15 mouse cellular contexts compared by ENCODE assay signal in the genomic region with DNA sequence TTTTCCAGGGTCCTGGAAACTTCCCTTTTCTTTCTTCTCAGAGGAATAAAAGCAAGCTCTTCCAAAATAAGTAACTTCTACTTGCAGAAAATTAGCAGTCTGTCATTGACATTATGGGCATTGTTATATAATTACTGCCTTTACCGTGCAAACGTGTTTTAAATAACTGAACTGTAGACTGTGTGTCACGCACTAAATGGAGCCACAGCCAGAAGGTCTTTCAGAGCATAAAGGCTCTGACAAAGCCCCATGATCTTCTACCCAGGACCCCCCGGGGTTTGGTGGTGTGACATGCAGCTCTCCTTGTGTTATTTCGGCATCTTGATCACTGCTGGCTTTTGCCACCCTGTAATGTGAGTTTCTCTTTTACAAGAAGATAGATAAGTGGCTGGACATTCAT.
"Had no signal": no experiment of that assay in that cellular context is flagged by ENCODE, and none has a peak within 500 bp of the region (broad histone marks: within the 10 kb centered on the region; RNA-seq: fewer than 3 reads in every experiment).

No protein-coding gene starts in this region.

- H3K4me2 ChIP-seq: liver, embryonic 13.5 days; midbrain, embryonic 11.5 days had no signal

- H3K4me1 ChIP-seq: liver, embryonic 13.5 days had no signal

- H3K9ac ChIP-seq: liver, embryonic 13.5 days had no signal

- H3K27me3 ChIP-seq: liver, embryonic 13.5 days had no signal

- H3K9me3 ChIP-seq: liver, embryonic 13.5 days had no signal

- H3K4me3 ChIP-seq: liver, embryonic 13.5 days had no signal

- H3K27ac ChIP-seq: liver, embryonic 13.5 days; stomach, postnatal 0 days had no signal

- DNase-seq: kidney, postnatal 14 days; kidney, postnatal 4 days; liver, embryonic 13.5 days; lung, adult 2 months; lung, postnatal 14 days; lung, postnatal 4 days; midbrain, embryonic 14.5 days; right cerebral cortex, adult 18-20 months; right cerebral cortex, postnatal 14 days; right cerebral cortex, postnatal 4 days; thymus, adult 2 months; thymus, postnatal 14 days; thymus, postnatal 4 days had no signal

- H3K36me3 ChIP-seq: liver, embryonic 13.5 days had no signal
